Mouse (Mus musculus) lung, postnatal 36 days (tissue): ENCODE results near the gene Grtp1.

ENCODE experiments used
- DNase-seq: peaks from one replicate; pipeline ENCODE4 v3.0.0; 2022; ENCODE audit warnings: mixed read lengths

The Grtp1 gene

DNA sequence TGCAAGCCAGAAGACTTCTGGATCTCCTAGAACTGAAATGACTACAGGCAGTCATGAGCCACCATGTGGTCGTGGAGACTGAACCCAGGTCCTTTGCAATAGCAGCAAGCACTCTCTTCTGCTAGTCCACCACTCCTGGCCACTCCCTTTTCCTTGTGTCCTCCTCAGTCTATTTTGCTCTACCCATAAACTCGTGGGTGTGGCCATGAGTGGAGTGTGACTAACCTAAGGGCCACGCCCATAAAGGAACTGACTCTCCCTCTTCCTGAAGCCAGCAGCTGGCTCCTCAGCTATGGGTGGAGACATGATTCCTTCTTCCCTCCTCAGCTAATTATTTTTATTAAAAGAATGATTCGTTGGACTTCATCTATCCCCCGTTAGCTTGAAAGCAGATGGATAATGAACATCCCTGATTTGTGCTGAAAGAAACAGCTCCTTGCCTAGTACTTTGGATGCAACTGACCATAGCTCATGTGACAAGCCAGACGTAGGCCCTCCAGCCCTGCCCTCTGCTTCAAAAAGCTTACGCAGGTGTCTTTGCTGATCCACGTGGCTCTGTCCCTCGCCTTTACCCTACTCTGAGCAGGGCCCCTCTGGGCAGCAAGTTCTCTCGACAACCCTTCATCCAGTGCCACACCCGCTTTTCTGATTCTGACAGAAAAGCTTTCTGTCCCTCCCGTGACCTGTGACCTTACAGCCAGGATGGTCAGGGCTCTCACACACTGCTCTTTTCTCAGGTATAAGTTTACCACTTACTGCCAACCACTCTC lies 4.1 kb upstream of the Grtp1 start:
- peak; percentile 87 for DNase-seq

DNA sequence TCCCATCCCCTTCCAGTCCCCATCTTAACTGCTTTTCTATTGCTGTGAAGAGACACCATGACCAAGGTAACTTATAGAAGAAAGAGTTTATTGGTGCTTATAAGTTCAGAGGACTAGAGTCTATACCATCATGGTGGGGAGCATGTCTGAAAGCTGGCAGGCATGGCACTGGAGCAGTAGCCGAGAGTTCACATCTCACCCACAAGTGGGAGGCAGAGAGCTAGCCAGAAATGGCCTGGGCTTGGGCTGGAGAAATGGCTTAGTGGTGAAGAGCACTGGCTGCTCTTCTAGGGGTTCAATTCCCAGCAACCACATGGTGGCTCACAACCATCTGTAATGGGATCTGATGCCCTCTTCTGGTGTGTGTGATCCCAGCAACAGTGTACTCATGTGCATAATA lies 3.1 kb upstream of the Grtp1 start:
- DNase-seq: peak; percentile 41

DNA sequence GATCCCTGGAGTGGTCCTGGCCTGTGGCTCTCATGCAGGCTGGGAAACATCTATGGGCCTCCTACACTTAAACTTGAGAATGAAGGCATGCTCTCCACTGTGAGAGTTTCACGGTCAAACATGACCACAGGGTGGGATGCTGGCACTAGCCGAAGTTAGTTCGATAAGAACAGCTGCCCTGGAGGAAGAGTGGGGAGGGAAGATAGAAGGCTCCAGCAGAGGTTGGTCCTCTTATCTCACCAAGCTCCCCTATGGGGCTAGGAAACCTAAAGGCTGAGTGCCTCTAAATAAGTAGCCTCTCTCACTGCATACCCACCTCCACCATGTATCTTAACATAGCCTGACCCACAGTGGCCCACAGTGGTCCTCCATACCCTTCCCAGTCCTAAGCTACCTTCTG lies 2.4 kb upstream of the Grtp1 start:
- no peak for DNase-seq

DNA sequence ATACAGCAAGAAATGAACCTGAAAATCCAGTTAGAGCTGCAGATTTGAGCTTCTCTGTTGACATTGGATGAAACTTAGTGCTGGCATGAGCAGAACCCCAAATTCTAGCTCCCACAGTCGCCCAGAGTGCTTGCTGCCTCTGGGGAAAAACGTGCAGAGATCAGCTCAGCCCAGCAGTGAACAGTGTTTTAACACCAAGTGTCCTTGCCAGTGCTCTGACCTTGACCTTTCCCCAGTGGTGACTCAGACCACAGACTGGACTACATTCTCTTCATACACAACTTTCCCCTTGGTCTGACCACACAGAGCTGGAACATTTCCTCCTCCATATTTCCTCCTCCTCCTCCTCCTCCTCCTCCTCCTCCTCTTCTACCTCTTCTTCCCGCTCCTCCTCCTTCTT lies 1.6 kb upstream of the Grtp1 start:
- DNase-seq: no peak

DNA sequence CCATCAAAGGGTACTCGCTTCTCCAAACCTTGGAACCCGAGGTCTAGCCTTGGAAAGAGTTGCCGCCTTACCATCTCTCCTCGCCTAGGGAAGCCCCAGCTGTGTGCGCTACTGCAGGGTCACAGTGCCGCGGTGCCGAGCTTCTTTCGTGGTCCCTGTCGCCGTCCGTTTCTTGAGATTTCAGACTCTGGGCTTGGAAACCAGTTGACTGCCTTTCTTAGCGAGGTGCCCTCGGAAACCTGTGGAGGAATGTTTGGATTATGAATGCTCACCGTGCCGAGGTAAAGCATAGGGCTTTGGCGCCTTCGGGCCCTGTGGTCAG lies 554 bp upstream of the Grtp1 start:
- DNase-seq: no peak

DNA sequence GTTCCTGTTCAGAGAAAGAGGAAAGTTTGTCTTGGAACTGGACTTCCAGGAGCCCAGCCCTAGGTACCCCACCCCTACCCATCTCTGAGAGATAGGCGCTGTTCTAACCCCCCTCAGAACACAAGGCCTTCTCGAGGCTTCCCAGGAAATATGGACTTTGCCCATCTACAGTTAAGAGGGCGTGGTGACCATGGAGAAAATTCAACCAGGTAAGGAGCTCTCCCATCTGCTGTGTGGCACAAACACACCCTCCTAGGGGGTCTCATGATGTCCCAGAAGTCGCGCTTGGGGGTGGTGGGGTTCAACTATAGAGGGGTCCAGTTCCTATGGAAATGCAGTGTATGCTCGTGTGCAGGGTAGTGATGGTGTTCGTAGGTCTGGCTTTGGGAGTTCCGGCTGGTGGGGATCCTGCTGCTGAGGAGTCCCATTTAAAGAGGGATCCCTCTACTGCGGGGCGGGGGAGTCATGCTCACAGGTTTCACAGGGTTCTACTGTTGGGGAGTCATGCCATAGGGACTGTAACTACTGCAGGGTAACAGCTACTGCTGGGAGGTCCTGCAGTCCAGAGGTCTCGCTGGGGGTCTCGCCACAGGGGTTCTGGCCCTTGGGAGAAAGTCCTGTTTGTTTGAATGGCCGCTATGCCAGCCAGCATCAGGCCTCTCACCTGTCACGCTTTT lies 897 bp downstream of the Grtp1 start:
- no peak for DNase-seq

DNA sequence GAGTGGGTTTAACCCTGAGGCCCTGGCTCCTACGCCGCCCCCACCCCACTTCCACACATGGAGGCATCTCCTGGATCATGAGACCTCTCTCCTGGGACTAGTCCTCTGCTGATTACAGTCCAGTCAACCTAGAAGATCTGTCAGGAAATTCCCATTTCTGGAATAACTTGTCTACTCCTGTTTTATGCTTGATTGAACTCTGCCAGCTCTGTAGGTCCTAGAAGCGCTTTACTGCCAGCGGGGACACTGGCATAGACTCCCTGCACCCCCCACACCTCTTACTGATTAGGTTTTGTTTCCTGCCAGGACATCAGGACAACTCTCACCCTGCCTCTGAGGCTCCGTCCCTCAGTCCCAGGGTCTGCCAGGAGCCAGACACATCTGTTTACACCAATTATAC lies 2.9 kb downstream of the Grtp1 start:
- DNase-seq: no peak

DNA sequence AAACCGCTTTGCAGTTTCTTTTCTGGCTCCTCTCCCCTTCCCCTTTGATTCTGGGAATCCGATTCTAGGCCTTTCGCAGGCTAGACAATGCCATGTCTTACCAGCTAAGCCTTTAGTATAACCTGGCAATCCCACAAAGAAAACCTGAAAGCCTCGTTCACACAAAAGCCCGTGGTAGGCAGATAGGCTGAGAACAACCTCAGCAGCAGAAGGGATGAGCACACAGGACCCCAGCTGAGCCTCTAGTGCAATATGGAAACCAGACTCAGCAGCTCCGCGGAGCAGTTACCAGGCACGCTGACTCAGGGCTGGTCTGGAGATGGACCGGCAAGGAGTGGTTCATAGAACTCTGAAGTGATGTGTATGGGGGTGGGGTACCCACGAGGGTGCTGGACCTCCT lies 5.6 kb downstream of the Grtp1 start:
- no peak for DNase-seq

DNA sequence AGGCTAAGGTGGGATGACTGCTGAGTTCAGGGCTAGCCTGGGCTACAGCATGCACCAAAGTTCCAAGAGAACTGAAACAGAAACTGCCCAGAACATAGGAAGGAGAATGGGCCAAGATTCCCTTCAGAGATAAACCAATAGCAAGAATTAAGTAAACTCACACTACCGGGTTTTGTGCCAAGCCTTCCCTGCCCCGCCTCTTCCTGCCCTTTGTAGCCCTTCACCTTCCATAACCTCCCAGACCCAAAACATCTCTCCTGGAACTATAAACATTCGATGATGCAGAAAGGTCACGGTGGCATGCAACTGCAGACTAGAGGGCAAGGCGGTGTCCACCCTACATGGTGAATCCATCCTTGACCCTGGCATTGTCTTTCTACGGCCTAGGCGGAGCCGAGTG lies 10.2 kb downstream of the Grtp1 start:
- peak; percentile 89 for DNase-seq

DNA sequence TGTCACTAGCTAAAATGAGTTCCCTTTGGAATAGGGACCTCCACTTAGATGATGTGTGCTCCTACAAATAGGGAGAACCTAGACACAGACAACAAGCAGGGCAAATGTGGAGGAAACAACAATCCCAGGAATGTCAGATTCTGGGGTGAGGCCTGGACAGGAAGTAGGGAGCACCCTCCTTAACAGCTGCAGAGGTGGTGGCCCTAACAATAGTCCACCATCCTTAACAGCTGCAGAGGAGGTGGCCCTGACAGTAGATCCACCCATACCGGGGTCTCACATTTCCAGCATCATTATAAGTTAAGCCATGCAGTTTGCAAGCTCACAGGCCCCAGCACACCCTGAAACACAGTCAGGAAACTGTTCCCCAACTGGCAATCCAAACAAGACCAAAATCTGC lies 11.6 kb downstream of the Grtp1 start:
- DNase-seq: no peak

DNA sequence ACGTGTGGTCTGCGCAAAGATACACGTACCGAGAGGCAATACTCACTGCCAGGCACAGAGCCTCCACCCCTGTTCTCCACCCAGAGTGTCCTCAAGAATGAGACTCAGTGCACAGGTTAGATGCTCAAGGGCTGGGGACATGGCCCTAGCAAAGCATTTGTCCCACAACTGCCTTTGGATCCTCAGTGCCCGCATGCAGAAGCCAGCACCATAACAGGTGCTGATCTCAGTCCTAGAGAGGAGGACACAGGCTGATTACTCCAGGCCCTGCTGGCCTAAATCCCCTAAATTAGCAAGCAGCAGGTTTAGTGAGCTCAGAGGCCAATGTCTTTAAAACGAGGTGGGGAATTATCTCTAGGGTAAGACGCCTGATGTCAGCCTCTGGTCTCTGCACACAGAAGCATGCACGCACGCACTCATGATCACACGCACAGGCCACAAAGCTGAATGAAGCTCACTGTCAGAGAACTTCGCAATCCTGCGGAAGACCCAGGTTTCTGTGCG lies 12.3 kb downstream of the Grtp1 start:
- no peak for DNase-seq

DNA sequence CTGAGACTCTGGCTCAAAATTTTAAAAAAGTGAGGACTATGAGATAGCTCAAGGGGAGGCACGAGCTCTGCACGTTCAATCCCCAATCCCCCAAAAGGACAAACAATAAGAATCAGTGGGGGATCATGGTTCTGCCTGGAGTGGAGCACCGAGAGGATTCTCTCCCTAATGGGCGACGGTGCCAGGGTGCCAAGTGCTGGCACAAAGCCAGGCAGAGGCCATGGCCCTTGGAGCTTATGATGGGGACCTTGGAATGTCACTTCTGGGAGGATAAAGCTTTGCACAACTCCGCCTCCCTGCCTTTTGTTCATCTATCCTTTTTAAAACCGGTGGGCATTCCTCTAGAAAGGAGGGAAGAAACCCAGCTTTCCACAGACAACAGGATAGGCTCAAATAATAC lies 12.8 kb downstream of the Grtp1 start:
- no peak for DNase-seq

DNA sequence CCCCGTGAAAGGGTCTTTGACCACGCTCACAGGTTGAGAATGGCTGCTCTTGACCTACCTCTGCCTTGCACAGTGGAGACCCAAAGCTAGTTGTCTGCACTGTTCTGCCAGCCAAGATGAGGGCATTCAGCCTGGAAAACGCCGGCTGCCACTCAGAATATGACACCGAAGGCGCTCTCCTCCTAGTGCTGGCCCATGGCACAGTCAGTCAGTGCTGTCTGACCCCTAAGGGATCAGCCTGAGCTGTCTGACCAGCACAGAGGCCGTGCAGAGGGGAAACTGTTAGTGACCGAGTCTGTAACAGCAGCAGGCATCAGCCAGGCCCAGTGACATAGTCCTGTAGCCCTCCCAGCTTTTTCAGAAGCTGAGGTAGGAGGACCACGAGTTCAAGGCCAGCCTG lies 13.2 kb downstream of the Grtp1 start:
- no peak for DNase-seq

DNA sequence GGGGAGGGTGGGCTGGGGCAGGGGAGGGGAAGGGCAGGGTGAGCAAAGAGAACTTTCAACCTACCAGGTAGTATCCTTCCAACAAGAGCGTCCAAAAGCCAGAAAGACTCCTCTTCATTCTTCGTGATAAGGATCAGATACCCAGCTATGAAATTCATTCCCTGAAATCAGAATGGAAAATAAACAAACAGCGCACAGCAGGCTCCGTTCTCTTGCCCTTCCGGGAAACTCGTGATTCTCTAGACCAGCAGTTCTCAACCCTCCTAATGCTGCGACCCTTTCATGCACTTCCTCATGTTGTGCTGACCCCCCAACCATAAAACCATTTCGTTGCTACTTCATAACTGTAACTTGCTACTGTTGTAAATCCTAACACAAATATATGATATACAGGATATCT lies 13.6 kb downstream of the Grtp1 start:
- DNase-seq: peak; percentile 52

DNA sequence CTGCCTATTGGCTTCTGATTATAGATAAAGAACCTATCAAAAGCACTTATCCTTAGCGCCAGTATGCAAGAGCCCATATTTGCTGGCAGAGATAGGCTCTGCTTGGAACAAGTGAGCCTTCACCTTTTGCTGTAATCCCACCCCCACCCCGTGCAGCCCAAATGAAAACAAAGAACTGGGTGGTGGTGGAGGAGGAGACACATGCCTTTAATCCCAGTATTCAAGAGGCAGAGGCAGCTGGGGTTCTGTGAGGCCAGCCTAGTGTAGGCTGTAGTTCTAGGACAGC lies 18.8 kb downstream of the Grtp1 start:
- DNase-seq: no peak

DNA sequence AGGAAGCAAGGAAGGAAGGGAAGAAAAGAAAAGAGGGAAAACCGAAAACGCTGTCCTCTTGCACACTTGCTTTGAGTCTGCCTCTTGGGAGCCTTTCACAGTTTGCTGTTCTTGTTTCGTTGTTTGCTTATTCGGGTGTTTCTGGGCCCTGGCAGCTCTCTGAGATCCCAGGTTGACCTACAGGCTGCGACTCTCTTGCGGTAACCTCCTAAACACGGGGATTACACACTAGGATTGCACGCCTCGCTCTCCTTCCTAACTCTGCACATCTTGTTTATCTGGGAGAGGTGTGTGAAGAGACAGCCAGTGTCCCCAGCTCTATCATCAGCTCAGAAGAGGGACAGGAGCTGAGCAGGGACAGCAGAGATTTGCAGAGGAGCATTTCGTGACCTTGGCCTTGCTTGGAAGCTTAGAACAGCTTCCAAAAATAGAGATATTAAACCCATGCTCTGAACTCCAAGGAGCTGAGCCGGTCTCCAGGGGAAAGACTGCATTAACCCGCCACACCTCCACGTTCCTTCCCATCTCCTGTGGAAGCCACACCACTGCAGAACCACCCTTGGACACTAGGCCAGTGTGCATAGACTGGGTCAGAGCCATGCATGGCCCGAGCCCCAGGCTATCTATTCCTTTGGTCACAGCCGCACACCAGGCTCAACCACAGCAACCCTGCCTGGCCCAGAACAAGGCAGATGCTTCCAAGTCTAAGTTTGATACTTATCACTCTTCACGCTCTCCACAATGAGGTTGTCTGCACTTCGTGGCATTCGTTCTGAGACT lies 19.3 kb downstream of the Grtp1 start:
- DNase-seq: no peak

DNA sequence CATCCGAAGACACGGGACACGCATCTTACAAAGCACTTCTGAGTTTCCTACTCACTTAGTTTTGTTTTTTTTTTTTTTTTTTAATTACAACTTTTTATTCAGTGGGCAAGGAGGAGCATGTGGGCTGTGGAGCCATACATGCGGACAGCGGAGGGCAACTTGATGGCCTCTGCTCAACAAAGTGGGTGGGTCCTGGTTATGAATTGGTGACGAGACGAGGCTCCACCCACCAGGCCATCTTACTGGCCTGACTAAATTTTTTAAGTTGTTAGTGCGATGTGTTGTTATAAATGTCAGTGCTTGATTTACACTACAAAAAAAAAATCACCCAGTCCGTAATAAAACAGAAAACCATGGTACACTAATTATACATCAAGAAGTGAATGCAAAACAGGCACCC lies 20.0 kb downstream of the Grtp1 start:
- DNase-seq: peak; percentile 42

DNA sequence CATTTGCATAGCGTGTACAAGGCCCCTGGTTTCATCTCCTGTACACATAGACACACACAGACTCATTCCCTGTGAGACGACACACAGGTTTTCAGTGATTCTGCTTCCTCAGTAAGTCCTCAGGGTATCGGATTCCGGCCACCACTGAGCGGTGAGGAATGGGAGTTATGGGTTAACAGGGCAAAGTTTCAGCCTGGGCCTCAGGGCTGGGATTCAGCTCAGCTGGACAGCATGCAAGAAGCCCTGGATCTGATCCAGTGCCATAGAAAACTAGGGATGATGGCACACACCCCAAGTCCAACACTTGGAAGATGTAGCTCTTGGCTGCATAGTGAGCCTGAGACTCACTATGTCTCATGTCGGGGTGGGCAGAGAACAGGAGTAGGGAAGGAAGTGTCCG lies 20.5 kb downstream of the Grtp1 start:
- no peak for DNase-seq

DNA sequence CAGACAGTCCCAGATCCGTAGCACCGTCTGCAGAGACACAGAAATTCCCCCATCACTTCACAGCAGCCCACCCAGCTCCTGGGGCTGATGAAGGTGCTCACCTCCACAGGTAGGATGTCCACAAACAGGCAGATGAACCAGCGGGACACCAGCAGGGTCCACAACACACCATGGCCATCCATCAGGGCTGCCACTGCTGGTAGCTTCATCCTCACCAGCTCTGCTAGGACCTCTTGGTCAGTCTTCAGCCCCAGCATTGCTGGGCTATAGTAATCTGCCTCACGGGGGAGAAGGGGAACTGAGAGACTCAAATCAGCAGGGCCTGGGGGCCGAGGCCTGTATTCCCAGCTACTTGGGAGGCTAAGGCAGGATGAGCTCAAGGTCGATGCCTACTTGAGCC lies 20.9 kb downstream of the Grtp1 start:
- no peak for DNase-seq

DNA sequence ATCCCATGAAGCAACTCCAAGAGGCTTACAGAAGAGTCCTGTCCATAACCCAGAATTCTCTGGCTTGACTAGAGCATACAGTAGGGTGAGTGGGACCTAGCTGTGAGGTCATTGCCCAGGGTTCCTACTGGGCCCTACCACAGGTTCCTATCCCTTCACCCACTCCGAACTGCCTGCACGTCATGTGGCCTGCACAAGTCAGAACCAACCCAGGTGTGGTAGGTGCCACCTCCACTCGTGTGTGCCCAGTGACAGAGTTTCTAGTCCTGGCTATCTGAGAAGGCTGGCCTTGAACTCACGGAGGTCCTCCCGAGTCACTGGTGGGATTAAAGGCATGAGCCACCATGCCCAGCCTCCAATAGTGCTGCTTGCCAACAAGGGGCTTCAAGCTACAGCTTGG lies 22.3 kb downstream of the Grtp1 start:
- DNase-seq: no peak

DNA sequence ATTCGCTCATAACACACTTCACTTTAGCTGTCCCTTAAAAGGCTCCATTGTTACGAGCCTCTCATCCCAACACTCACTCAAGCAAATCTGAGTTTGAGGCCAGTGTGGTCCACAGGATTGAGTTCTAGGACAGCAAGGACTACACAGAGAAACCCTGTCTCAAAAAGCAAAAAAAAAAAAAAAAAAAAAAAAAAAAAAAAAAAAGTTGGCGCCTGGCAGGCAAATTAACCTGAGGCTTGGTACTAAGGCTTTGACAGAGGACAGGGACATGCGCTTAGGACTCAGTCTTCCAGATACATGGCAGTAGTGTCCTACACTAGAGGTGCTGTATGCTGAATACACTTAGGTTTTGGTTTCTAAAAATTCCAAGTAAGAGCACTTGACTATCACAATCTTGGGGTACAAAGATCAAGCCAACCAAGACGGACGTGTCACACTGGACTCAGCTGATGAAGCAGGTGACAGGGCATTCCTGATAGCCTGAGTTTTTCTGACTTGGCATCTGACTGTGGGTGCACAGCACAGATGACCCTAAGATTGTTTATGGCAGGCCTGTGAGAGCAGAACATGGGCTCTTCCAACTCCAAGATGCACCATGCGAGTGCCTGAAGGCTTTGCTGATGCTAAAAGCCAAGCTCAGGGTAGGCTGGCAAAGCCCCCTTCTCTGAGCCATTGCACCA lies 23.1 kb downstream of the Grtp1 start:
- DNase-seq: no peak

DNA sequence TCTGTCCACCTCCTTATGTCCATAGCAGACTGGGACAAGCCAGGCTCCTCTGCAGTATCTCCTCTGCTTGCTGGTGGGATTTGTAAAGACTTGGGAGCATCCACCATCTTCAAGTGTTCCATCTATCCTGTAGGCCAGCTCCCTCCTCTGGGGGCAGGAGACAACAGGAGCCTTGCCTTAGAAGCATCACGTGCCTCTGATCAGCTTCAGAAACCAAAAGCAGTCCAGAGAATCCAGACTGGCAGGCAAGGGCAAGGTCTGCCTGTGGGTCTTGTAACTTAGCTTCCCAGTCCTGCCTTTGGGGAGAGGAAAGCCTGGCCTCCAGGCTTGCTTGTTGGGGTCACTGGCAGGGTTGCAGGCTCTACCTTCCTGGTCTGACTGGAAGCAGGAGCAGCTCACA lies 24.8 kb downstream of the Grtp1 start:
- no peak for DNase-seq

DNA sequence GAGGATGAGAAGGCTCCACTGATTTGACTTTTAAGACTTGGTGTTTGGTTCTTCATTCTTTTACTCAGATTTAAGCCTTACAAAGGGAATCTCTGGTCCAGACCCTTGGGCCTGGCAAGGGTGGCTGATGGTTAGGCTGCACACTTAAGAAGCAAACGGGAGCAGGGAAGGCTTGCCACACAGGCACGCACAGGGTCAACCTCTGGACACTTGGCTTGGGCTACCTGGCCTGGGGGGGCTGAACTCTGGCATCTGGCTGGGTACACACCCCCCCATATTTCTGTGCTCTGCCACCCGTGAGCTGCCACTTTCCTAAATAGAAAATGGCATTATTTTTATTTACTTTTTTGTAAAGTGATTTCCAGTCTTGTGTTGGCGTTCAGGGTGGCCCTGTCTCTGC lies 25.6 kb downstream of the Grtp1 start:
- DNase-seq: no peak

DNA sequence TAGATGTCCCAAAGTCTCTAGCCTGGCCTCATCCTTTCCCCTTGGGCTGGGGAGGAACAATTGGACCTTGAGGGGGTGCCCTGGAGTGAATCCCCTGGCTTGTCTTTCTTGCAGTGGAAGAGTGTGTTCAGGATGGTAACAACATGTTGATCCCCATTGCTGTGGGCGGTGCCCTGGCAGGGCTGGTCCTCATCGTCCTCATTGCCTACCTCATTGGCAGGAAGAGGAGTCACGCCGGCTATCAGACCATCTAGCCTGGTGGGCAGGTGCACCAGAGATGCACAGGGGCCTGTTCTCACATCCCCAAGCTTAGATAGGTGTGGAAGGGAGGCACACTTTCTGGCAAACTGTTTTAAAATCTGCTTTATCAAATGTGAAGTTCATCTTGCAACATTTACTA lies 26.1 kb downstream of the Grtp1 start:
- DNase-seq: no peak
